Mouse (Mus musculus): ENCODE results near the gene Ncstn.

- TF ChIP-seq CHD2 (IDR thresholded peaks at IDR 0.05; ENCODE audit: low read depth, low read length) (no peak), ZC3H11A (IDR thresholded peaks at IDR 0.05; ENCODE audit: borderline replicate concordance, low read depth, low read length) (no peak), ZNF384 (IDR thresholded peaks at IDR 0.05; ENCODE audit: low read depth, low read length) (no peak)
Observed at GRCm38 (mm10) chr1:172064613-172065141, 17.9 kb downstream of the Ncstn start.

Data from ES-E14 (cell line).